Mouse (Mus musculus): ENCODE results near the gene Bcl7a.

GRCm38 (mm10) chr5:123394957-123395881 lies 51.6 kb downstream of the Bcl7a start:
- no peak for TF ChIP-seq CTCF (IDR thresholded peaks at IDR 0.05; ENCODE audit: borderline replicate concordance, insufficient read depth, low read depth, low read length)
- TF ChIP-seq POLR2A (IDR thresholded peaks at IDR 0.05; ENCODE audit: borderline replicate concordance, insufficient read depth, low read length), result no peak

All from cerebellum, adult 2 months (tissue).